Mouse (Mus musculus) cerebellum, postnatal 4 days (tissue): Measurements from ENCODE around the gene Cmbl.

Source experiments
- DNase-seq, 2 experiments: peaks; one replicate each; pipeline ENCODE4 v3.0.0; 2022; ENCODE audit warnings: low spot score in 2 of 2, mixed read lengths in 1 of 2

Gene Cmbl

DNA sequence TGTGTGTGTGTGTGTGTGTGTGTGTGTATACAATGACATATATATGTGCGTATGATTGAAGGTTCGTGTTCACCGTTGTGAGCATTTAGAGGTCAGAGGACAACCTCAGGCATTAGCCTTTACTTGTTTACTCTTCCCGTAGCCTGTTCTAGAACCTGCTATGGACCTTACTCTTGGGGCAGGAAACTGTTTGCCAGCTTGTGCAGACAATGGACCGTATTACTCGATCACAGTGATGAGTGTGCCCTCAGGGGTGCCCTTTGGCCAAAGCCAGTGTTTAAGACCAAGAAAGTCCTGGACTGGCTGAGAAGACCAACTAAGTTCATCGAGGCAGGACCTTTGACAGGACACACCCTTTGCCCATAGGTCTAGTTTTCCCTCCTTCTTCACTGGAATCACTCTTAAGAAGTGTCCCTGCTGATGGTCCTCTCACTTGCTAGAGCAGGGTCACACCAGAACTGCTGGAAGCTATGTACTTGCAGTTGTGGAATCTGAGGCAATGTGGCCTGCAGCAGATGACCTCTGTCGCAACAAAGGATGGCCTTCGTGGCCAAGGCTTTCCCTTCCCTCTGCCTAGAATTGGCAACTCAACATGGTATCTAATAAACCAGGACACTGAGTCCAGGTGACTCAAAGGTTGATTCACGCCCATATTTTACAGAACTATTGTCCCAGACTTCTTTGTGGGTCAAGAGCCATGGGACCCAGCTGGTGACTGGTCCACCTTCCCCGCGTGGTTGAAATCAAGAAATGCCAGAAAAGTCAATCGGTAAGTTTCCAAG is 18.3 kb downstream of the Cmbl start:
- no peak for DNase-seq

DNA sequence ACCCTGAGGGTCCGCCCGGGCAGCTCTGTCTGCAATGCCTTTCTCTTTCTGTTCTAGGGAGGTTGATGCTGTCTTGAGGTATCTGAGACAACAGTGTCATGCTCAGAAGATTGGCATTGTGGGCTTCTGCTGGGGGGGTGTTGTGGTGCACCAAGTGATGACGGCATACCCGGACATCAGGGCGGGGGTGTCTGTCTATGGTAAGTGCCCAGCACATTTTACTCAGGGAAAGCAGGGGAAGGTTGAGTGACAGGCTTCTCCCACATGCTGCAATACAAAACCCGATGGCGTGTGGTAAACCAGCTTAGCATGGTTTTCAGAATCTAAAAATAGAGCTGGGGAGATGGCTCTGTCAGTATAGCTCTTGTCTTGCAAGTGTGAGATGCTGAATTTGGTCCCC is 20.0 kb downstream of the Cmbl start:
- no peak for DNase-seq

DNA sequence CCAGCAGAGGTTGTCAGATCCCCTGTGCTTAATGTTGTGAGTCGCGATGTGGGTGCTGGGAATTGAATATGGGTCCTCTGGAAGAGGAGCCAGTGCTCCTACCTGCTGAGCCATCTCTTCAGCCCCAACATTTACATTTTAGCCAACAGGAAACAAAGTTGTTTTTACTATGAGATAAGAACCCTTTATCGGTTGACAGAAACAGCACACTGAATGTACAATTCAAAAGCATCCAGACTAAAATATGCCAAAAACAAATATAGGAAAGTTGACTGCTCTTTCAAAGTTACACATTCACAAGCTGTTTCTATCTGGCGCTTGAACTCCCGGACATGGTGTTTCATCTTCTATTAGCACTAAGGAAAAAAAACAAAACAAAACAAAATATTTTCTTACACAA is 20.9 kb downstream of the Cmbl start:
- DNase-seq: no peak

DNA sequence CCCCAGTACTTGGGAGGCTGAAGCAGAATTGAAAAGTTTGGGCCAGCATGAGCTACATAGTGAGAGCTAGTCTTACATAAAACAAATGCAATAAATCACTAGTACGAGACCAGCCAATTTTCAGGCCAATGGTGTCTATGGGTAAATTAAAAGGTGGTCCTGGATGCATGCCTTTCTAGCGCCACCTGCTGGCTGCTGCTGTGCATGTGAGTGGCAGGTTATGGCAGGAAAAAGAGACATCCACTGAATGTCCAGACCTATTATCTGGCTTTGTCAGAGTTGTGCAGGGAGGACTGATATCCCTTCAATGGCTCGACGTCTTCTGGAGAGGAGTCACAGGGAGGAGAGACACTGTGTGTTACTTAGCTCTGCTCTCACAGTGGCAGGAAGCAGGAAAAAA is 21.3 kb downstream of the Cmbl start:
- peak; percentile 80 to 90 for DNase-seq

DNA sequence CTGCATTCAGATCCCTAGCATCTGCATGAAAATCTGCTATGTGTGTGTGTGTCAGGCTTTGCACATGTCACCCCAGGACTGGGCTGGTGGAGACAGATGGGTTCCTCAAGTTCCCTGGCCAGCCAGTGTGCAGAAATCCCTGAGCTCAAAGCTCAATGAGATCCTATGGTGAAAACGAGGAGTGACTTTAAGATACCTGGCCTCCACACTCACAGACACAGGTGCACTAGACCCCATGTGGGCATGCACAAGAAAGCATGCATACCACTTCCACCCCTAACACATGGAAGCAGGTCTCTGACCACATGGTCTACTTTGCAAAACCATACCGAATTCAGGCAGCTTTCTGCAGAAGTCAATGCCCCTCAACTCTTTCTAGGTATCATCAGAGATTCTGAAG is 22.6 kb downstream of the Cmbl start:
- DNase-seq: no peak

DNA sequence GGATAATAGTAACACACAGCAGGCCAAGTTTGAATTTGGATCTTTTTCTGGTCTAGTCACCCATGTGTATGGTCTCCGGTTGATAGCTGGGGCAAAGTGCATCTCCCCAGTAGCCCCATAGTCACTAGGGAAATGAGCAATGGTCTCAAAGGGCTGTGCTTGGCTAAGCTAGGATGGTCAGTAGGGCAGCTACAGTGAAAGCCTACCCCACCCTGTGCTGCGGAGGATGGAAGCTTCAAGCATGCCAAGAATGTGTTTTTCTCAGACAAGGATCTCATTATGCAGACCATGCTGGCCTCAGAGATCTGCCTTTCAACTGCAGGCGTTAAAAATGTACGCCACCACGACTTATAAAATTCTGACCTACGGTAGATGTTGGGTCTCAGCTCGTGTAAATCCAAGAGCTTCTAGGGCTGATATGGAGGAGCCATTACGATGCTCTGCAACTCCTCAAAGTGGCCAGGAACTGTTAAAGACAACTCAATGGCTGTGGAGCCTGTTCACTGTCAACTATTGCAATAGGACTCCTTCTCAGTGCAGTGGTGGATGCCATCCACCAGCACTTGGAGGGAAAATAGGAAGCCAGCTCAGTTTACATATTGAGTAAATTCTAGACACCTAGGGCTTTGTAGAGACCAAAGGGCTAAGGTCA is 23.9 kb downstream of the Cmbl start:
- no peak for DNase-seq

DNA sequence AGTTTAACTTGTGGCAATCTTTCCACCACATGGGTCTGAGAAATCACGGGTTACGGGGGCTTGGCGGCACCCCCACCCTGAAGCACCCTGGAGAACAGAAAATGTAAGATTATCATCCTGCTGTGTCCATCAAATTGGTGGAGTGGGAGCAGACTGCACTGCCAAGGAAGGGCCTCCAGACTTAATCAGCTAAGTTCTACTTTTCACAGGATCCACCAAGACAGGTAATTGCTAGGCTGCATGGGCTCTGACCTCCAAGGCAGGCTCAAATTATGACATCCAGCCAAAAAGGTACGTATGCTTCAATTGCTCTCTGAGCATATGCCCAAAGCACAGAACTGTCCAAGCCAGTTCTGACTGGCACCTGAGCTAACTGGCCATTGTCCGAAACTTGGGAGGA is 25.0 kb downstream of the Cmbl start:
- no peak for DNase-seq

DNA sequence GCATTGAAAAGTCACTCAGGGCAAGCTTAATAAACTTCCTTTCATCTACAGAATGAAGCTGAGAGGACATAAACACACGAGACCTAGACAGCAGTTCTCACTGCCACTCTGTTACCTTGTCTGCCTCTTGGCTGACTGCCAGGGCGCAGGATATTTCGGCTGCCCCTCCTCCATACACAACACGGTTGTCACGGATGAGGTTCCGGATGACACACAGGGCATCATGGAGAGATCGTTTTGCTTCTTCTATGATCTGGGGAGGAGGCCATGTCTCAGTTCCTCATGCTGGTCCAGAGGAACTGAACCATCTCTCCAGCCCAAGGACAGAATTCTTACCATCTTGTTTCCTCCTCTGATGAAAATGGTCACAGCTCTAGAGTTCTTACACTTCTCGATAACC is 27.3 kb downstream of the Cmbl start:
- DNase-seq: no peak

DNA sequence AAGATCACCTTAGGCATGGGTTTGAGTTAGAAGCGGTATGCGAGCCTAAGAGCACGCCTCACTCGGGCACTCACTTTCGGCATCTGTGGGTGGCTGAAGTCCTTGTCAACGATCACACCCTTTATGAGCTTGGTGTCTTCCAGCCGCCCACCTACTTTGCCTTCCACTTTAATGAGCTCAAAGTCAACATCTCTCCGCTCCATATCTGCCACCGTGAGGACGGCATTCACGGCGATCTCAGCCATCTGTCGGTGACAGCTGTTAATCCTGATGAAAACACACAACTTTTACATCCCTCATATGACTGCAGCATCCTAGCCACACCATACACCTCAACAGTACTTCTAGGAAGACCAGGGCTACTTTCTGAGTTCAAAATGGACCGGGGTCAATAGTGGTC is 29.1 kb downstream of the Cmbl start:
- no peak for DNase-seq

DNA sequence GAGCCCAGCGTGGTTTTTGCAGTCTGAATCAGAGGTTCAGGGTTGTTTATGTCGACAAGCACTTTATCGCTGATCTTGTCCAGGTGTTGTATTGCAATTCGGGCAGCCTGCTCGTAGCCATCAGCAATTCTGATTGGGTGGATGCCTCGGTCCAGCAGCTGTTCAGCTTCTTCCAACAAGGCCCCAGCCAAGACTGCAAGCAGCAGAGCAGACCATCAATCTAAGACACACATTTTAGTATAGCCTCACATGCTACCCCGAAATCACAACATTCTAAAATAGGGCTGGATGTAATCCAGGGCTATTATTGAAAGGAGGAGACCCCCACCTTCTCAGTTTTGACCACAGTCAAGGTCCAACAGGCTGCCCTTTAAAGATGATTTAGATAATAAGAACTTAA is 30.5 kb downstream of the Cmbl start:
- DNase-seq: no peak

DNA sequence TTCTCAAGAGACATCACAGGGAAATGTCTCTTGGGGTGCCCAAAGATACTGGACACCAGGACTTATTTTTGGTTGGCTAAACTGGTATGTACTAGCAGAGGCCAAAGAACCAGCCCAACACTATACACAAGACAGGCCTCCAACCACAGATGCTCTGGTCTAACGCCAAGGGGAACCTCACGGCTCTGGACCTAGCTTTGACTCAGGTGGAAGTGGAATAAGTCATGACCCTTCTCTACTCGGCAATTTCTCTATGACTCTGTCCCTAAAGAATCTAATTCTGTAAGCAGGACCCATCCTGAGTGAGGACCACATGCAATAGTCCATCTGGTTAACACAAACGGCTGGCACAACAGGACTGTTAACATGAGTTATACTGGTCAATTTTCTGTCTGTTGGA is 34.6 kb downstream of the Cmbl start:
- DNase-seq: no peak

DNA sequence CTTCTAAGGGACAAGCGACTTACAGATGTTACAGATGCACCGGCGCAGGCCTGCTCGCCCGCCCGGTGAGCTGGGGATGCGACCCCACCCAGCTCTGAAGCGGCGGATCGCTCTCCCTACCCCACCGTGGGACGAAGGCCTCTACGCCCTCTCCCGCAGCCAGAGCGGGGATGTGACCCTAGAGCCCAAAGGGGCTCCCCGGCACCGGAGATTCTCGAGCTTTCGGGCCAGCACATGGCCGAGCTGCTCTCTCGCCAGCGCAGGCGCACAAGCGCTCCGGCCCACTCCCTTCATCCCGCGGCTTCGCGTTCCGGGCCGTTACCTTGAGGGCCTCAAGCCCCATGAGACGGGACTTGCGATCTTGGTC is 36.1 kb downstream of the Cmbl start:
- DNase-seq: no peak

DNA sequence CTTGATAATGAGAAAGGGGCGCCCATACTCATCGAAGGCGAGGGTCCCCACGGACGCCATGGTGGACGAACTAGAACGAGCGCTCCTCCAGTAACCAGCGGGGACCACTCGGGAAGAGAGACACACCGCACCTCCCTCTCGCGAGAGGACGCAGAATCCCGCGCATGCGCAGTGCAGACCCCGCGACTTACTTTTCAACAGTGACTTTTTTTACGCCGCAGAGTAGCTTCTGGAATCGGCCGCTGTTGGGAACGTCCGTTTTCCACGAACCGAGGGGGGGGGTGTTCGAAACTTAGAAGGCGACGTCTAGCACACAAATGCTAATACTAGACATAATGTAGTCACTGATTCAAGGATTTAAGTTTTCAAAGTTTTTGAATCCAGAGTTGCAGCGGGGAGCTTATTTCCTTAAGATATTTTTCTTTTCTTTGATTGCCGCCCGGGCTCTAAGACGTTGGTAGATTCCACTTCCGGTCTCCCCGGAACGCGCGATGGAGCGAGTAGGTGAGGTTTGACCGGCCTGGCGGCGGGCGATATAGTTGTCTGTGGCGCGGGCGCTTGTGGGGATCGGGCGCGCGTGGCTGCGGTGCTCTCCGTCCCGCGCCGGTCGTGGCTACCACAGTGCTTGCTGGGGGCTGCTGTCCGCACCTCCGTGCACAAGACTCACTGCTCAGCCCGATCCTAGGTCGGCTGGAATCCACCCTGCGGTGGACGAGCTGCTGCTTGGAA is 36.6 kb downstream of the Cmbl start, which contains the start of the genes Cct5 and Fam173b:
Gene Cct5 (minus strand): TSS at position 159 of the 729 bp plus-strand sequence.
Gene Fam173b (plus strand): TSS at position 207 of the 729 bp plus-strand sequence.
- peak; percentile 99 for DNase-seq

DNA sequence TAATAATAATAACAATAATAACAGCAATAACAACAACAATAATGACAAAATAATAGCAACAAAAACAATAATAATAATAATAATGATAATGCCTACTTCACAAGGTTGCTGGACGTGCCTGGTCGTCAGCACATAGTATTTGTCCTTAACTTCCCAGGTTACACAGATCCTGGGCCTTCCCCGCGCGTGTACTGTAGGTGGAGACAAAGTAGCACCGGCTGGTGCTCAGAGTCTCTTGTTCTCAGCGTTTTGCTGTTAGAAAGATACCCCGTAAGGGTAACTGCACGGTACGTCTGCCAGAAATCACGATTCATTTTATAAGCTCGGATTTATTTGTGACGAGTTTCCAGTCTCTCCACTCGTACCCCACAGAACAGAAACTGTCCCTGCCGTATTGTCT is 37.2 kb downstream of the Cmbl start:
- peak in 1 of 2 experiments; percentile 67 for DNase-seq

DNA sequence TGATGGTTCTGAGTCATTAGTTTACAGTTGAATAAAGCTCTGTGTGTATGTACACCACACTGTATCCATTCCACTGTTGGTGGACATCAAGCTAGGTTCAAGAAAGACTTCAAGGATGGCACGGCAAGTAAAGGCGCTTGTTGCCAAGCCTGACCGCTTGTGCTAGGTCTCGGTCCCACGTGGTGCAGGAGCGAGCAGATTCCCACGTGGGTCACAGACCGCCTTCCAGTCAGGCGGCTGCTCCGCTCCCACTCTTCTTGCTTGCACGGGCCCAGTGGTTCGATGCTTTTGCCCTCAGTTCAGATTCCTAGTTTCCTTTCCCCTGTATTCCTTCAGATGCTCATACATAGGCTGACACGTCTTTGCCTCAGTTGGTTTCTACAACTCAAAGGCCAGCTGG is 37.9 kb downstream of the Cmbl start:
- DNase-seq: no peak

DNA sequence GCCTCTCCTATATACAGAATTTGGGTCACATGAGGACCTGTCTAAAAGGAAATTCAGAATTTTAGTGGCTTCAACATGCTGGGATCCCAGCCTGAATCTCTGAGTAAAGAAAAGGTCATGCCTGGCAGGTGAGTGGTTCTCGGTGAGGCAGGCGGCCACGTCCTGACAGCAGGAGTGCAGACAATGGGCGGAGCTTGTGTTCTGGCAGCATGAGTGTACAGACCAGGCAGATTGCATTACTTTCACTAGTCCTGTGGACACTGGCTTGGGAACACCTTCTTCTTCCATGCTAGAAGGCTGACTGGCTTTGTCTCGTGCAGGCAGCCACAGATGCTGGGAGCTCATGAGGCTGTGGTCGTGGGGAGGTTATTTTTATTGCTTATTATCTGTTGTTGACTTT is 41.6 kb downstream of the Cmbl start:
- no peak for DNase-seq

DNA sequence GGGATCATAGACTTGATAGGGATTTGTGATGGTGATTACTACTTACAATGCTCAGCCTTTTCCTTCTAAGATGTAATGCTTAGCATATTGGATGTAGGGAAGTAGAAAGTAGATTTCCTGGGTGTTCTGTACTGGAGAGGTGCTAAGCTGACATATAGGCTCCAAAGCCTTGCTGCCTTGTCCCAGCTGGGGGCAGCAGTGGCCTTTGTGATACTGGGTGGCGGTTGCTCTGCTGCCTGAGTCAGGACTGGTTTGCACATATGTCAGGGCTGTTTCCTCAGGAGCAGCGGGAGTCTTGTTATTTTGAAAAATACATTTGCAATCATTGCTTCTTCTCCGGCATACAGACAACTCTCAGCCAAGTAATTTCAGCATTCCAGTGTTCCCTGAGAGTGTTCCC is 45.8 kb downstream of the Cmbl start:
- peak in 1 of 2 experiments; percentile 44 for DNase-seq

DNA sequence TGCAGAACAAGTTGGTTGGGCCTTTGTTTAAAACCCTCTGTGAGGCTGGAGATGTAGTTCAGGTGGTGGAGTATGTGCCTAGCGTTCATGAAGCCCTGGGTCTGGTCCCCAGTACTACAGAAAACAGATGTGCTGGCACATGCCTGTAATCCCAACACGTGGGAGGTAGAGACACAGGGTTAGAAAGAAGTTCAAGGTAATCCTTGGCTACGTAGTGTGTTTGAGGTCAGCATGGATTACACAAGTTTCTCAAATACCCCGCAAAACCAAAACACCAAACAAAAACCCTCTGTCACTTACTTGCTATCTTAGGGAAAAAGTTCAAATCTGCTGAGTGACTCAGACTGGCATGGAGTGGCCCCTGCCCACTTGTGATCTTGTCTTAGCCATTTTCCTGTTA is 46.8 kb downstream of the Cmbl start:
- no peak for DNase-seq

DNA sequence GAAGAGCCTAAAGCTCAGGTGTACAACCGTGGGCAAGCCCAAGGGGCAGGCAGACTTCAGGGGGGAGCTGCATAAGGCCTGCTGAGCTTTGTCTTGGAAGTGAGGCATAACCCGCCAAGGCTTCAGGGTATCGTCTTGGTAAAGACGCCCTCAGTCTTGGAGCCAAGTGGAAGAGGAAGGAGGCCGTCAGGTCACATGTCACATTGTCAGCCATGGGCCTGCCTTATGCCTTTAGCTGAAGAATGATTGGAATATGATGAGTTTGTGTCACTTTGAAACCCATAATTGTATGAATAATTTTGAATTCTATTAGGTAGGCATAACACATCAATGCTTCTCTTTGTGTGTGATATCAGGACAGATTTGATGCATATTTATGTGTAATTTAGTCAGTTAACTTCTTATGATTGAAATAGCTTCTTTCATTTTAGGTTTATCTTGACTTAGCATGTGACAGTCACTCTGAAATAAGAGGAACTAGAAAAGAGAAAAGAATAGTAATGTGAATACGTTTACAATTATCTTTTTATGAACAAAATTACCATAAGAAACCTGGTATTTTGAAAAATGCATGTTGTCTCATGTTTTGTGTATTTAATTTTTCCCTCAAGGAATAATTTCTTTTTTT is 48.8 kb downstream of the Cmbl start:
- DNase-seq: no peak

DNA sequence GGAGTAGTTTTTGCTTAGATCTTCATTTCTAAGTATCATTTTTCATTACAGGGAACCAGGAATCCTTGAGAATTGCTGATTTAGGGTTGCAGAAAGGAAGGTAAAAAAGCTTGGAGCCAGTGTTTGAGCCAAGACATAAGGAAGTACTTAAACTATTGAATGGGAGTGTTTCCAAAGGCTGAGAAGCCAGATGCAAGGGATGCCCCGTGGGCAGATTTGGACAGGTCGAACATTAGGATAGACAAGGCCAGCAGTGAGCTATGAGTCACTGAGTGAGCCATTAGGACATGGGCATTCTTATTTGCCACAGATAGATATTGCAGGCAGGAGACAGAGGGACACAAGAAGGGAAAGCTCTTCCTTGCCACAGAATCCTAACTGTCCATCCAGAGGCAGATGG is 49.5 kb downstream of the Cmbl start:
- DNase-seq: no peak

DNA sequence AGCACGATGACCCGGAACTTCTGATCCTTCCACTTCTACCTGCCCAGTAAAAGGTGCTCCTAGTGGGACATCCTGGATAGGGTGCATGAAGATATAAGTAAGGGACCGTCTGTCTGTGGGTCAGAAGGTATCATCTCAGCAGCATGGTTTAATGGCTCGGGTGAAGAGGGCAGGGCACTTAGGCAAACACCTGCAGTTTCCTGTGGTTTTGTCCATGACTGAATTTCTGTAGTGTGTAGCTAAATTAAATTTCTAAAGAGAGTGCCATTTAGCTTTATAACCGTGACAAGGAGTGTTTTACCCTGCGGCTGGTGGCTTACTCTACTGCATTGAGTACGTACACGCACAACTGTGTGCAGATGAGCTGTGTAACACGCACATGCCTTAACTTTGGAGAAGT is 52.1 kb downstream of the Cmbl start:
- DNase-seq: no peak

DNA sequence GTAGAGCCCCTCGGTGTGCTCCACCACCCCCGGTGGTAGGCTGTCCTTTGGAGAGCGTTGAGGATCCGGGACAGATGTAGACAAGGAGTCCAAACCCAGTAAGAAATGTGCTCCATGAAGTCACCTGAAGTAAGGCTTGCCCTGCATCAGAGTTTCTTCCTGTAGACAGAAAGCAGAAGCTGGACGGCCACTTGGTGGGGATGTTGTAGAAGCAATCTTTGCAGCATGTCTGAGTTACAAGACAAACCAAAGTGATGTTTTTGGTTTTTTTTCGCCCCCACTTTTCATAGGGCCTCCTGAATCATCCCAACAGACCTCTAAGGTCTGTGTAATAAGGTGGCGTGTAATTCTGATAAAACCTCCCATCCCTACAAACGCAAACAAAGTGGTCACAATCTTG is 54.3 kb downstream of the Cmbl start:
- no peak for DNase-seq
